Mouse (Mus musculus): Measurements from ENCODE around the gene Gm20481.

GRCm38 (mm10) chr17:35020551-35020950, 50.8 kb downstream of the Gm20481 start:
- TF ChIP-seq CTCF (IDR thresholded peaks at IDR 0.05; ENCODE audit: low read depth), result no peak
- TF ChIP-seq EP300 (optimal IDR thresholded peaks at IDR 0.05), result no peak
